Mouse (Mus musculus): ENCODE measurements at regions not wholly inside any gene's neighbourhood (a gene's known extent, or its start where the extent isn't known, plus 50 kb on each side); places are given as distances from the start of the nearest gene placed in this dataset.
"Not testable (repeated sequence)": the region's sequence is repeated elsewhere in the genome, so short reads cannot be mapped to it uniquely, and the experiment has no call there.

- DNase-seq (ENCODE audit: low read depth, low spot score) = no peak
Measured at GRCm38 (mm10) chr19:32972116-32972515, 214.8 kb downstream of the Pten start.

GRCm38 (mm10) chr19:32973130-32973529 is 215.8 kb downstream of the Pten start:
- DNase-seq (ENCODE audit: low read depth, low spot score) = no peak

- DNase-seq (ENCODE audit: low read depth, low spot score) = no peak
Measured at GRCm38 (mm10) chr19:32974778-32975240, 217.5 kb downstream of the Pten start.

DNA sequence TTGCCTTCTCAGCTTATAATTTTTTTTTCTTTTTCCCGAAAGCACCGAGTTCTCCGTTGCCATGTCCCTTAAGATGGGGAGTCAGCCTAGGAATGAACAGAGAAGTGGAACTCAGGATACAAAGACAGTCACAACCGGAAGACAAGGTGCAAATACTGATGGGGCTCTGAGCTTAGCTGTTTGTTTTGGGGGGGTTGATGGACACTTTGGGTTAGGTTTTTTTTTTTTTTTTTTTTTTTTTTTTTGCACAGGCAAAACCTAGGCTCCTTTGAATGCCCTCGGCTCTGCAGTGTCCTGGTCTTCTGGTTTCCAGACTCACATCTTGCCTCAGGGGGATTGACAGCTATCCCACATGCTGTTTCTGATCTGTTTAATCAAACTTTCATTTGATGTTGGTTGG is 218.0 kb downstream of the Pten start:
- no peak for DNase-seq (ENCODE audit: low read depth, low spot score)

GRCm38 (mm10) chr19:32976507-32976906 is 219.2 kb downstream of the Pten start:
- DNase-seq (ENCODE audit: low read depth, low spot score) = no peak

DNA sequence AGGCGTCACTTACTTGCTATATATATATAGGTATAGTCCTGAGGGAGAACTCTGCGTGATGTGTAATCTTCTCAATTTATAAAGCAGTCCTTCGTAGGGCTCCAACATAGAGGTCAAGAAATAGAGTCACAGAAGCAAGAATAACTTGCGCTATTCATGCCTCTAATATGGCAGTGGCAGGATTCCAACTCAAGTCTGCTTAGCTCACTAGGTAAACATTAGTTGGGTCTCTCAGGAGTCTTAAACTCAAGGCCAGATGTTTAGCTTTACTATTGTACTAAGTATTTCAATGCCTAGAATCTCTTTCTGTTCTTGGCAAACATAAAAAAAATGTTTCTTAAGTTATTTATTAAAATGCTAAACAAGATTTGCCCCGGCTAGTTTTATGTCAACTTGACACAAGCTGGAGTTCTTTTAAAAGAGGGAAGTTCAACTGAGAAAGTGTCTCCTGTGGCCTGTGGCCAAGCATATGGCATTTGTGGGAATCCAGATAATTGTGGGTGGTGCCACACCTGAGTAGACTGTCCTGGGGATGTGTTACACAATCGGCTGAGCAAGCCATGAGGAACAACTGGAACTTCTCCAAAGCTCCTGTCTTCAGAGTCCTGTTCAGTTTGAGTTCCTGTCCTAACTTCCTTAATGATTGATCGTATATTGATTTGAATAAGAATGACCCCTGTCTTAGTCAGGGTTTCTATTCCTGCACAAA is 220.9 kb downstream of the Pten start:
- no peak for DNase-seq (ENCODE audit: low read depth, low spot score)

DNA sequence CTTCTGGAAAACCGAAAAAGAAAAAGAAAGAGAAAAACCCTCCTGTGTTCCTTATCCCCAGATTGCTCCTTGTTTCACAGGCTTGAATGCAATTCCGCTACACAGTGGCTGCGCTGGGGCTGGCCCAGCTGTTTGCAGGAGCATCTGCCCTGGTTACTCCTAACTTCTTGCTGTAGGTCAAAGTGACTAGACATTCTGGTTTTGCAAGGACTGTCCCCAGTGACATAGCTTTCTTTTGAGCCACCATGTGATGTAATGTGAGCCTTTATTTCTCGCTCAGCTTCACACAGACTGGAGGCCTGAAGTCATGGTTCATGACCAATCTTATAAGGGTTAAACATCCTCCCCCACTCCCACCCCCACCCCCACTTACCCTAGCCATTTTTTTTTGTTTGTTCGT is 222.8 kb downstream of the Pten start:
- no peak for DNase-seq (ENCODE audit: low read depth, low spot score)

GRCm38 (mm10) chr19:32988713-32989112 is 231.4 kb downstream of the Pten start:
- no peak for DNase-seq (ENCODE audit: low read depth, low spot score)

- no peak for DNase-seq (ENCODE audit: low read depth, low spot score)
Measured at GRCm38 (mm10) chr19:32989346-32989745, 232.0 kb downstream of the Pten start.

DNA sequence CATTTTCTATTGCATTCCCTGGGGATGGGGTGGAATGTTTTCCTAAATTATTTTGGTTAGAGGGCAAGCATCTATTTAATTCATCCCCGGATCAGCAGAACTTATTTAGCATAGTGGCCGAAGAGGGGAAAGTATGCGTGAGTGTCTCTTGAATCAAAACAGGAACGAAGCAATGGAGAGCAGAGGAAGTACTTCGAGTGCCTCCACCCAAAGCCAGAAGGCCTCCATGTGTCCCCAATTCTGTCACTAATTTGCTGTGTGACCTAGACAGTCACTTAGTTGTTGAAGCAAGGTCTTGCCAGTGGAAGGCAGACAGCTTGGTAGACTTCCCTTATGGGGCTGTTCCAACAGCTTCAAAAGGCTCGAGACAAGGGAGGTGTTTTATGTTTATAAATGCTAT is 233.3 kb downstream of the Pten start:
- DNase-seq (ENCODE audit: low read depth, low spot score) = no peak

DNA sequence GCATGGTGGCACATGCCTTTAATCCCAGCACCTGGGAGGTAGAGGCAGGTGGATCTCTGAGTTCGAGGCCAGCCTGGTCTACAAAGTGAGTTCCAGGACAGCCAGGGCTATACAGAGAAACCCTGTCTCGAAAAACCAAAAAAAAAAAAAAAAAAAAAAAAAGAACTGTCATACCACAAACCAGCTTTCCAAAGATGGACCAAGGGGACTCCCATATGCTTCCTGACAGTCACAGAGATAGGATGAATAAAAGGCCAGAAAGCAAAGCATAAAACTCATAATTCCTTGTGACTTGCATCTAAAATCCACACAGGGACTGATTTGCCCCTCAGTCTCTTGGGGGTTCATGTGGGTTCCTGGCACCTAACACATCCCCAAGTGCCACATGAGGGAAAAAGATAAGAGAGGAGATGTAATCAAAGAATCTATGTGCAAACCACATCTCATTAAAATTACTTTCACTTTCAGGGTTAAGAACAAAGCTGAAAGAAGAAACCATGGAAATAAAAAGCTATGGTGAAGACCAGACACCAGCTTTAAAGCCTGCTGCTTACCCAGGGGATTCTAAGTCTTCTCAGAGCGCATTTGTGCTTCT is 241.4 kb downstream of the Pten start:
- no peak for DNase-seq (ENCODE audit: low read depth, low spot score)

DNA sequence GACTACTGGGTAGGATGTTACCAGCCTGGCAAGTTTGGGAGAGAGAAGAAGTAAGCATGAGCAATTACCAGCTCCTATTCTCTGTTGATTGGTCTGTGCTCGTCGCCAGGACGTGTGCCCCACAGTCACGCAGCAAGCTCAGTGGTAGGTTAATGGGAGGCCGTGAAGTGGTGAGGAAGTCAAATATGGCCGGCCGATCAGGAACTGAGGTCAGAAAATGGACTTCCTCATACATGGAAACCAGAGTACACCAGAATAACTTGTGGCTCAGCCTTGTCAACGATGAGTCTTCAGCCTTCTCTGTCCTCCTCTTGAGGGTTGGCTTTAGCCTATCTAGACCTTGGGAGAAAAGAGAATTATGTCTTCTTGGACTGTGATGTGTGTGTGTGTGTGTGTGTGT is 250.3 kb downstream of the Pten start:
- DNase-seq (ENCODE audit: low read depth, low spot score) = no peak

- DNase-seq (ENCODE audit: low read depth, low spot score) = no peak
Measured at GRCm38 (mm10) chr19:33008076-33008475, 250.8 kb downstream of the Pten start.

DNA sequence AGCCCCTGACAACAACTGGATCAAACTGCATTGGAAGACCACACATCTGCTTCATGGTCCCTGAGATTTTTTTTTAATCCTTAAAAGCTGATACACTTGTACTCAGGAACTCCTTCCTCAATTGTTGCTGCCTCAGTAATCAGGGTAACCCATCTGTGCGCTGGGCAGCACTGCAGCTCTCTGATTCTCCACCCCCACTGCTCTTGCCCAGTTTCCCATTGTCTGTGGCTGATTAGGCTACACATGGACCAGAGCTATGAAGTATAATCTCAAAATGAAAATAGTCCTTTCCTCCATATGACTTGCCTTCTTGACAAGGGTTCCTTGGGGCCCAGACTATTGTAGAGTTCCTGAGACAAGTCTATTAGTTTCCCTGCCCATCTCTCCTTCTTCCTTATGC is 251.5 kb downstream of the Pten start:
- no peak for DNase-seq (ENCODE audit: low read depth, low spot score)

- DNase-seq (ENCODE audit: low read depth, low spot score) = no peak
Measured at GRCm38 (mm10) chr19:33010886-33011446, 253.7 kb downstream of the Pten start.

DNA sequence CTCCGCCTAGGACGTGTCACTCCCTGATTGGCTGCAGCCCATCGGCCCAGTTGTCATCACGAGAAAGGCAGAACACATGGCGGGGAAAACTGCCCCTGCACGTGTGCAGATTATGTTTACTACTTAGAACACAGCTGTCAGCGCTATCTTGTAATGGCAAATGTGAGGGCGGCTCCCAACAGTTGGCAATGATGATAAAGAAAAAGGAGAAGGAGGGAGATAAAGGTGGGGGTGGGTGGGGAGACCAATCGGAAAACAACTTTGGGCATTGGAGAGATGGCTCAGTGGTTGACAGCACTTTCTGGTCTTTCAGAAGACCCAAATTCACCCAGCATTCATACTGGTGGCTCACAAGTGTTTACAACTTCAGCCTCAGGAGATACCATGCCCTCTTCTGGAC is 257.6 kb downstream of the Pten start:
- DNase-seq (ENCODE audit: low read depth, low spot score) = not testable (repeated sequence)

GRCm38 (mm10) chr19:33021161-33021560 is 263.9 kb downstream of the Pten start:
- DNase-seq (ENCODE audit: low read depth, low spot score) = no peak

DNA sequence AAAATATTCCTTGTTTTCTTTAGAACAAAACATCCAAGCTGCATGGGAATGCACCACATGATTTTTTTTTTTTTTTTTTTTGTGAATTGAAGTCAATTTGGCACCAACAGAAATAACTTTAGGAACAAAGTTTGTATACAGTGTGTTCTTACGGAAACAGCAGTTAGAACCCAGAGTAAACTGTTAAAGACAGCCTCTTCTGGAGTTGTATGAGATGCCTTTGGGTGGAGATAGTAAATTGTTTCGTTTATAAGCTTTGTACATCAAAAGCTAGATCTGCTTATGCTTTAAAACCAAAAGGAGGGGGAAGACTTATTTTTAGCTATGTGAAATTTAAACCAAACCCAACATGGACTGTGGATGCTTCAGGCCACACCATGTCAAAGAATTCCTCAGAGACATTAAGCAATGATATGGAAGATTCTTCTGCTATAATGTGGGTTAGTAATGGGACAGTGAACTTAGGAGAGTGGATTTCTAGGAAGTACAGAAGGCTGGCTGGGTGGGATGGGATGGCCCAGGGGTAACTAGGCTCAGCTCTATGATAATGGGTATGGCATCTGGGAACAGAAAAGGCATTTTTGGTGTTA is 265.6 kb downstream of the Pten start:
- no peak for DNase-seq (ENCODE audit: low read depth, low spot score)

DNA sequence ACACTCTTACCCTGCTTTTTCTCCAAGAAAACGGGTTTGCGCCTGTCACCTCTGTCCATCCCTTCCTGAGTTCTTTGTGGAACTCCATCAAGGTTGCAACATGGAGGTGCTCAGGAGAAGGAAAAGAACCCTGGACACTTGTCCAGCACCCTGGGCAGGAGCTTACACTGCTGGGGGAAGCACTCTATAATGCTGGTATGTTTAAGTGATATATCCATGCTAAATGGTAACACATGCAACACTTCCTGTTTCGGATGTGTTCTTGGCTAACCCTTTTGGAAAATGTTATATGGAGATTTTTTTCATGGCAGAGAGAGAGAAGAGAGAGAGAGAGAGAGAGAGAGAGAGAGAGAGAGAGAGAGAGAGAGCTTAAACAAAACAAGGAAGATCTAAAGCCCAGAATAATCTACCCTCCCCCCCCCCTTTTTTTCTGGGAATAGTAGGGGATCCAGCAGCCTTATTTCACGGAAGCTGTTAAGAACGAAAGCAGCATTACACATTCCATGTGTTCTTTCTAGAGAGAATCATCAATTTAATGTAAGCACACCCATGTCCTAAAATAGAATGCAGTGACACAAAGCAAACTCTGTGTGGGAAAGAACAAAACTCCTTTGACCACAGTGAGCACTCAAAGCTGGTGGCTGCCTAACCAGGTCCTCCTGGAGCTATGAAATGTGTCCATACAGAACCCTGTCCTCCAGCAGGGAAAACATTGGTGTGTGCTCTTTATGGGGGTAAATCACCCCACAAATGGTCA is 272.6 kb downstream of the Pten start:
- DNase-seq (ENCODE audit: low read depth, low spot score) = no peak

GRCm38 (mm10) chr19:33040512-33040911 is 283.2 kb downstream of the Pten start:
- DNase-seq (ENCODE audit: low read depth, low spot score) = no peak

DNA sequence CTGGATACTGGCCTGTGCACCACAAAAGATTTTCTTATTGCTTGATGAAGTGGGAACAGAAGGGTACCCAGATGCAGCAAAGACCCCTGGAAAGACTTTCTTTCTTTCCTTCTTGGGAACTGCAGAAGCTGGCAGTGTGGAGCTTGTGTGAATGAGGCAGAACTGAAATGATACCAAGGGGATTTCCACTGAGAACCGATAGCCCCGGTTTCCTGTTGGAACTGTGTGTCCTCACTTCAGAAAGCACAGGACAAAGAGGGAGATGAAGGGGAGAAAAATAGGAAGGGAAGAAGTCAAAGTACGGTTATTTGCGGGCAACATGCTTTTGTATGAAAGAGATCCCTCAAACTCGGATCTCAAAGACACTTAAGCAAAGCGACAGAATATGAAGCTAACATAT is 283.7 kb downstream of the Pten start:
- DNase-seq (ENCODE audit: low read depth, low spot score) = no peak

GRCm38 (mm10) chr19:33042760-33043159 is 285.5 kb downstream of the Pten start:
- DNase-seq (ENCODE audit: low read depth, low spot score) = no peak

Measured in retina, postnatal 7 days (tissue).